Mouse (Mus musculus) thymus, adult 2 months (tissue): ENCODE data around the gene Dek. TPM values are rescaled to one million over a fixed set of nuclear protein-coding genes. Genes with fewer than 3 reads are reported as not detected.

ENCODE experiments used
- DNase-seq: peaks from one replicate; pipeline ENCODE4 v3.0.0; 2021
- H3K27ac ChIP-seq: fragments of 200-500 bp; 2 replicates; pipeline ENCODE4 v1.5.1; 2012; ENCODE audit warnings: low read length, control low read depth; ENCODE audit not compliant: control insufficient read depth, insufficient read depth
- H3K27me3 ChIP-seq: fragments of 200-500 bp; 2 replicates; pipeline ENCODE4 v1.6.1; 2012; ENCODE audit warnings: mild to moderate bottlenecking, low read length, moderate library complexity, mixed read lengths; ENCODE audit not compliant: control insufficient read depth, insufficient read depth
- H3K36me3 ChIP-seq: fragments of 200-500 bp; 2 replicates; pipeline ENCODE4 v1.6.1; 2012; ENCODE audit warnings: mild to moderate bottlenecking, low read length, moderate library complexity; ENCODE audit not compliant: control insufficient read depth, insufficient read depth
- H3K4me1 ChIP-seq: fragments of 200-500 bp; replicated peaks from 2 replicates; pipeline ENCODE4 v1.6.1; 2012; ENCODE audit warnings: low read length; ENCODE audit not compliant: control insufficient read depth, insufficient read depth
- H3K4me3 ChIP-seq: fragments of 200-500 bp; 2 replicates; pipeline ENCODE4 v1.5.1; 2012; ENCODE audit warnings: mild to moderate bottlenecking, low read length, control low read depth, moderate library complexity; ENCODE audit not compliant: control insufficient read depth, insufficient read depth
- CTCF ChIP-seq: fragments of 200-500 bp; IDR thresholded peaks from 2 replicates; pipeline ENCODE4 v1.5.1; 2012; ENCODE audit warnings: mild to moderate bottlenecking, control low read depth, low read length, moderate library complexity, borderline replicate concordance; ENCODE audit not compliant: control insufficient read depth, poor library complexity, insufficient read depth; ENCODE audit errors: extremely low read depth
- POLR2A ChIP-seq: fragments of 200-500 bp; IDR thresholded peaks from 2 replicates; pipeline ENCODE4 v1.6.1; 2012; ENCODE audit warnings: mild to moderate bottlenecking, low read length, control low read depth, moderate library complexity; ENCODE audit not compliant: control insufficient read depth, poor library complexity, insufficient read depth; ENCODE audit errors: extremely low read depth
- WGBS: fragments of 180-500 bp; shearing (Covaris S2); methylation state at CpG from one replicate; pipeline ENCODE4 v1.1.7; 2018; 5-methylcytosine and 5-hydroxymethylcytosine counted together
- polyA plus RNA-seq: library from polyadenylated mRNA; depleted of rRNA; stranded (reverse); fragments of >200 nt; gene quantifications from 2 replicates; pipeline ENCODE4 v1.2.3, GENCODE M21; 2012

Gene Dek
- polyA plus RNA-seq, 1 experiment, result 50.4 TPM

DNA sequence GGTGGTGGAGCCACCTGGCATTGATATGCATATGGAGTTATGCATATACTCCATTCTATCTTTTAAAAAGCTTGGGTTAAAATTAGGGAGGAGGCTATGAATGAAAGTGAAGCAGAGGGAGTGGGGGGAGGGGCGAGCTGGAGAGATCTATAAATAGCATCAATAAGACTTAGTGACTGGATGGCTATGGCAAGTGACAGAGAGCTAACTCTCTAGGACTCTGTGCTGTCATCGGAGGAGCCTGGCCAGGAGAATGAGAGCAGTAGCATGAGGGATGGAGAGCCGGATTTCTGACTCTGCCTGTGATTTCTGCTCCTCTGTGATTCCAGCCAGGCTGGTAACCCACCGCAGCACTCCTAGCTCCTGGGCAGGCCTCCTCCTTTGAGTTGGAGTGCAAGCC, 23.1 kb upstream of the Dek start:
- Histone ChIP-seq H3K27me3 (no peaks in the 10 kb centered on the region), H3K36me3 (no peaks in the 10 kb centered on the region), H3K27ac (no peak overlapping the region), H3K4me3 (no peak overlapping the region), H3K4me1 (no peaks in the 10 kb centered on the region)
- WGBS, result 91% methylated on average over 4 of the region's 4 CpGs
- TF ChIP-seq CTCF, result no peak
- TF ChIP-seq POLR2A, result no peak
- no peak for DNase-seq

DNA sequence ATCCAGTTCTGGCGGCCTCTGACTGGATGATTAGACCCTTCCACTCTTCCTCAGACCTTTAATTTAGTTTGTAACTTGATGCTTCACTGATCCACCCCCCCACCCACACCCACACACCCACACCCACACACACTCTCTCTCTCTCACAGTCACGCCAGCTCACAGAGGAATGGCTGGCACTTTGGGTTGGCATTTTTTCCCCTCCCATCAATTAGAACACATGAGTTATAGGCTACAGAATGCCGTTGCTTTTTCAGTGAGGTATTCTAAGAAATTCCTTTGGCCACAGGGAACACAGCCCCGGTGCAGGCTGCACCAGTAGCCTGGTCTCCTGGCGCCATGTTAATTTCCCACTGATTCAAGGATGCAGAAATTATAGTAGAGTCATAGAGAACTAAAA, 19.6 kb upstream of the Dek start:
- Histone ChIP-seq H3K36me3 (no peaks in the 10 kb centered on the region), H3K4me1 (peaks cover 5% of the 10 kb centered on the region), H3K27ac (no peak overlapping the region), H3K27me3 (no peaks in the 10 kb centered on the region), H3K4me3 (no peak overlapping the region)
- no peak for TF ChIP-seq POLR2A
- TF ChIP-seq CTCF, result no peak
- WGBS, result 94% methylated on average over 5 of the region's 5 CpGs
- no peak for DNase-seq

DNA sequence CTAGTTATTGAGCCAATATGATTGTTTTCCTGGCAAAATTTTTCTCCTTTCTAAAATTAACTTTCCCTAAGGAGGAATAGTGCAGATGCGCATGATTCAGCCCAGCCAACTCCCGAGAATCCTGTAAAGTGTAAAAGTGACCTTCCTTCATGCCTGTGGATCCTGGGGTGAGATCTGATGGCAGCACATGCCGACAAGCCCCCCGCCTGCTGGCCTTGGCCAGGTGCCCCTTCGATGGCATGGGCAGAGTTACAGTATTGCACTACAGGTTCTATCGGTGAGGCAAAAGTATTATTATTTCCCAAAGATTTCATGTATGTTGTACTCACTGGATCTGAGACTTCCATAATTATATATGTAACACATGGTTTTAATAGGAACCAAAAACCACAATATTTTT, 19.0 kb upstream of the Dek start:
- no peaks in the 10 kb centered on the region for H3K36me3 ChIP-seq
- 96% methylated on average over 6 of the region's 6 CpGs for WGBS
- DNase-seq, result no peak
- no peak overlapping the region for H3K27ac ChIP-seq
- TF ChIP-seq POLR2A (no peak), CTCF (no peak)
- H3K4me1 ChIP-seq, result peaks cover 5% of the 10 kb centered on the region
- H3K27me3 ChIP-seq, result no peaks in the 10 kb centered on the region
- H3K4me3 ChIP-seq, result no peak overlapping the region

DNA sequence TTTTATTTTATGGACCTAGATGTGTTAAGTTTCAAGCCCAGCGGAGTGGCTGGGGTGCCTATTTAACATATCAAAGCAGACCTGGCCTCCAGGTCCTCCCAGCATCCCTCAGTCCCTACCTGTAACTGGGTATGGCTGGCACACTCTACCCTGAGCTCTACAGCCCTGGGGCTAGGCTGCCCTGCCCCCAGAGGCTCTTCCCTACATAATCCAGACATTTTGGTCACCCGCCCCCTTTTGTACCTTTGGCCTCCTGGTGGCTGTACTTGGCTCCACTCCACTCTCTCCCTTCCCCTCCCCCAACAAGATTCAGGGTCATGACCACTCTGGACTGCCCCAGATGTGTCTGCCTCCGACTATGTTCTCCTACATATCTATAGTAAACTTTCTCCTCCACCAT, 18.4 kb upstream of the Dek start:
- 89% methylated on average over 3 of the region's 3 CpGs for WGBS
- H3K27ac ChIP-seq, result no peak overlapping the region
- H3K4me1 ChIP-seq, result peaks cover 5% of the 10 kb centered on the region

DNA sequence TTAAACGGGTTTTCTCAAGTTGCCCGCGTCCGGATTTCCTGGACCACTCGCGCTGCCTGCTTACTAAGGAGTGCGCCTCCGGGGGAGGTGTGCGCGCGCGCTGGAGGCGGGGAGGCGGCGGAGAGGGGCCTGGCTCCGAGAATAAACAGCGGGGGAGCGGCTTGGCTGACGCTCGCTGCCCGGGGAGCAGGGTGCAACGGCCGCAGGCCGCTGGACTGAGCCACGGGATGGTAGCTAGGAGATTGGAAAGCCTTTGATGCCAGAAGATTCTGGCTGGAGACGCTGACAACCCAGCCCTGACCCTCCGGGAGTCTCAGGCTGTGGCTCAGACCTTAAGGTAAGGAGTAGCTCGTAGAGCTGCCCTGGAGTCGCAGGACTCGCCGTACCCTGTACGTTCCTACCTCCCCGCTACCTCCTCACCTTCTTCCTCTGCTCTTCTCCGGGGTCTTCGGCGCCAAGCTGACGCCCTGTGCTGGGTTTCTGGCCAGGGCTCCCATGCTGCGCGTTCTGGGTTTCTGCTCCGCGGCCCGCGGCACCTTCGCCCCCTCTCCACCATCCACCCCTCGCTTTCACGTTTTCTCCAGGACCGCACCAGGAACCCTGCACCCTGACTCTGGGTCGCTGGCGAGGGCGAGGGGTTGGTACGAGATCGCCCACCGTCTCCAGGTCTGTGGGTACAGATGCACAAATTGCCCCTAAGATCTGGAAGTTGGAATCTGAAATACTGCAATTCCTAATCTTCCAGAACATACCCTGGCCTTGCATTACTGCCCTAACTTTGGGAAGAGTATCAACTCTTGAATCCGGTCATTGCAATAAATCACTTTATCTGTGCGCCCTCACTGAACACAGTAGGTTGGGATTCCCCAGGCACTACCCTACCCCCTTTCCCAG, 16.8 kb upstream of the Dek start, which contains the start of gene Rnf144b:
Gene Rnf144b, plus strand, starts transcription at position 120 of the 894 bp plus-strand sequence.
- peak within 1 kb of the TSS; percentile 43 for H3K4me3 ChIP-seq
- H3K27me3 ChIP-seq, result no peaks in the 10 kb centered on the region
- no peak for TF ChIP-seq POLR2A
- no peak for TF ChIP-seq CTCF
- WGBS, result 6% methylated on average over 55 of the region's 55 CpGs
- peak; percentile 74 for DNase-seq
- H3K36me3 ChIP-seq, result no peaks in the 10 kb centered on the region
- H3K4me1 ChIP-seq, result peaks cover 5% of the 10 kb centered on the region
- no peak within 1 kb of the TSS for H3K27ac ChIP-seq

More for the DNA sequence above, 18.4 kb upstream of the Dek start:
- no peak for DNase-seq
- H3K27me3 ChIP-seq, result no peaks in the 10 kb centered on the region
- no peaks in the 10 kb centered on the region for H3K36me3 ChIP-seq
- no peak overlapping the region for H3K4me3 ChIP-seq
- TF ChIP-seq POLR2A, result no peak

DNA sequence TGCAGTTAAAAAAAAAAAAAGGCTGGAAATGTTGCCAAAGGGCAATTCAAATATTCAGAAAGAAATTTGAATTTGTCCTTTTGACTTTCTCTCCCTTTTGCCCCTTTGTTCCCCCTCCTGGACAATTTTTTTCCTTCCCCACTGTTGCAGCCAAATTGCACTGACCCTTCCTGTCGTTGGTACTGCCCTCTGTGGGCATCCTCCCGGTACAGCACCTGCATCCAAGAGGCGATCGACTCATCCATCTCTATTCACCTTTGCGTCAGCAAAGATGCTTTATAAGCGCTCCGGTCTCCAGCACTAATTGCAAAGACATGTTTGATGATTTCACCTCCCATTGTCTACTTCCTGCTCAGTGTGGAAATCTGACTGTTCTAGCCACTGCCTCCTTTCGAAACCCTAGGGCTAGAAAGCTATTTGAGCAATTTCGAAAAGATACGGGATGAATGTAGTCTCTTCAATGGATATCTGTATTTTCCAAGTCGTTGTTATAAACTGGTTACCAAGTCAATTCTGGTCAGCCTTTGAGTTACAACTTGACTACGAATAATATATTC, 15.4 kb upstream of the Dek start:
- TF ChIP-seq CTCF (no peak), POLR2A (no peak)
- Histone ChIP-seq H3K27me3 (no peaks in the 10 kb centered on the region), H3K4me1 (peaks cover 5% of the 10 kb centered on the region), H3K36me3 (no peaks in the 10 kb centered on the region), H3K4me3 (no peak overlapping the region), H3K27ac (no peak overlapping the region)
- WGBS, result 64% methylated on average over 12 of the region's 12 CpGs
- no peak for DNase-seq
